Mouse (Mus musculus) adrenal gland, adult (tissue): Measurements from ENCODE around the gene Fkbpl.

ENCODE experiments used
- DNase-seq, 2 experiments: peaks; one replicate each; pipeline ENCODE4 v3.0.0; 2022 to 2023; ENCODE audit warnings: low spot score in 1 of 2; ENCODE audit not compliant: inconsistent age in 2 of 2

Fkbpl gene

DNA sequence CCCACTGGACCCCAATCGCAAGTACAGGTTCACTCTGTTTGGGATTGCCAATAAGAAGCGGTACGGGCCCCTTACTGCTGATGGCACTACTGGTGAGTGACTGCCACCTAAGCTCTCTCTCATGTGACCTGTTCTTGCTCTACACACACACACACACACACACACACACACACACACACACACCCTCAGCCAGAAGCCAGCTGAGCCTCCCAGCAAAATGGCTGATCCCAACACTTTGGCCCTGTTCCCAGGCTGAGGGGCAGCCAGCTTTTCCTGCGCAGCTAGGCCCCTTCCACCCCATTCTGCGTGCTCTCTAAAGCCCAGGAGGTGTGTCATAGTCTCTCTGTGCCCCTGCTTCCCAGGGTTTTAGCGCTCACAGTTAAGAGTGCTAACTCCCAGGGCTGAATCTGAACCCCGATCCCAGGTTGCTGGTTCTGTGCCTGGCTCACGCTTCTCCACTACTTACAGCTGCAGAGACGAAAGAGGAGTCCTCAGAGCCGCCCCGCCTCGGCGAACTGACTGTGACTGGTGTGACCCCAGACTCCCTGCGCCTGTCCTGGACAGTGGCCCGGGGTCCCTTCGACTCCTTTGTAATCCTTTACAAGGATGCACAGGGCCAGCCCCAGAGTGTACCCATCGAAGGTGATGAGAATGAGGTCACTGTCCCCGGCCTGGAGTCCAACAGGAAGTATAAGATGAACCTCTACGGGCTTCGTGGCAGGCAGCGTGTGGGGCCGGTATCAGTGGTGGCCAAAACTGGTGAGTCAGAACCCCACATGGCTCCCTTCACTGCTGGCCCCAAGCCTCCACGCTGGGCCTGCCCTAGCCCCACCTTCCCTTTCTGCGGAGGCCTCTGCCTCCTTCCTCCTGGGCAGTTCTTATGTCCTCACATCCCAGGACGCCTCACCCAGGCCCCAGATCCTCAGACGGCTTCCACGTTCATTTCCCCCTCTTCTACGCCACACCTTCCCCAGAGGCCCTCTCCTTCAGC is 40.9 kb downstream of the Fkbpl start:
- DNase-seq, result no peak

DNA sequence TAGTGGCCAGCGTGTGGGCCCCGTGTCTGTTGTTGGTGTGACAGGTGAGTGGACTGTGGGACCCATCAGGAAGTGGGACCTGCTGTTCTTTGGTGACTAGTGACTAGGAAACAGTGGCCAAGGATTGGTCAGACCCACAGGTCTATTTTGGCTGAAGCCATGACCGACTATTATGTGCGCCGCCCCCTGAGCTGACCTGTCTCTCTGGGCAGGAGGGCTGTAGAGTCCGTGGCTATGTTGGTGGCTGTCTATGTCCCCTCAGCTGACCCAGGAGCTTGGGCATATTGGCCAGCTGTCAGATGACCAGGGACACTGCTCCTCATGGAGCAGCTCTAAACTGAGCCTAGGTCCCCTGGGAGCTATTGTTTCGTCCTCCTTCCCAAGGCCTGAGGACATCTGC is 44.3 kb downstream of the Fkbpl start:
- no peak for DNase-seq

DNA sequence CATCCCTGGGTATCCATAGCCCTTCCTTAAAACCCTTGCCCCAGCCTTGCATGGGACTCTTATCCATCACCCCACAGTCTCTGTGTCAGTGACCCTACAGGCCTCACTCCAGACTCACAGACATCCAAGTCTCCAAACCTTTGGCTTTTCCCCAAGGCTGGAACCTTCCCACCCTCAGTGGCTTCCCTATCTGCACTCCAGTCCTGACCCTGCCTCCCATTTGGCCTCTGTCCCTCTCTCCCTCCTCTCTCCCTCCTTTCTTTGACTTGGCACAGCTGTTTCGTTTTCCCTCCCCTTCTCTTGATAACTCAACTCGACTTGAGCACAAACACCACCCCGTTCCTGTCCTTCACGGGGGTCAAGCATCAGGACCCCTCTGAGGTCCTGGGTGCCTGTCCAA is 45.9 kb downstream of the Fkbpl start:
- DNase-seq, result peak in 1 of 2 experiments; percentile 67

DNA sequence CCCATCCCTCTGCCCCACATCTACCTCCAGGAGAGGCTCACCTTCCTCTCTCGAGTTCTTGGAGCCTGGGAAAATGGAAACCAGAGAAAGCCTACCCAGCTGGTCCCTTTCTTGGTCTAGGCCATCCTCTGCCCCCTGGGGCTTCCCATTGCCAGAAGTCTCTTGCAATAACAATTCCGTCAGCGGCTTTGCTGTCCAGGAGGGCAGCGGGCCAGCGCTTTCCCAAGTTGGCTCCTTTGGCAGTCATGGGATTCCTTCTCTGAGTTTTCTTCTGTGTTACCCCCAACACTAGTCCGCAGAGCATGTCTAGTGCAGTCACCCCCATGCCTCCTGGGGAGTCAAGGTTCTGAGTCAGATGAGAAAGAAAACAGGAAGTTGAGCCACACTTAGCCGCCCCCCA is 48.3 kb downstream of the Fkbpl start:
- DNase-seq, result peak in 1 of 2 experiments; percentile 78
